Mouse (Mus musculus) C2C12 (cell line): ENCODE results near the gene Ddx39b.

Source experiments
- CEBPB ChIP-seq: IDR thresholded peaks from one replicate; pipeline ENCODE4 v1.6.1; 2011; ENCODE audit warnings: low read depth, mild to moderate bottlenecking, control low read depth, moderate library complexity
- CTCF ChIP-seq: IDR thresholded peaks from one replicate; pipeline ENCODE4 v1.5.1; 2011; ENCODE audit not compliant: control insufficient read depth, insufficient read depth, insufficient read length
- FOSL1 ChIP-seq: IDR thresholded peaks from one replicate; pipeline ENCODE4 v1.8.0; 2011; ENCODE audit warnings: mild to moderate bottlenecking, low read length; ENCODE audit not compliant: poor library complexity, insufficient read depth, severe bottlenecking
- MAX ChIP-seq: IDR thresholded peaks from one replicate; pipeline ENCODE4 v1.6.1; 2011; ENCODE audit warnings: mild to moderate bottlenecking, control low read depth
- MYOD1 ChIP-seq: IDR thresholded peaks from one replicate; pipeline ENCODE4 v1.6.1; 2011; ENCODE audit warnings: low read depth; ENCODE audit not compliant: control insufficient read depth, insufficient read length
- MYOG ChIP-seq: IDR thresholded peaks from one replicate; pipeline ENCODE4 v1.6.1; 2011; ENCODE audit not compliant: control insufficient read depth, insufficient read length; ENCODE audit errors: extremely low read depth
- USF1 ChIP-seq: IDR thresholded peaks from one replicate; pipeline ENCODE4 v1.6.1; 2011; ENCODE audit warnings: low read depth, mild to moderate bottlenecking, control low read depth, moderate library complexity

- TF ChIP-seq CTCF, result no peak
- TF ChIP-seq MAX, result no peak
- TF ChIP-seq USF1, result no peak
- no peak for TF ChIP-seq CEBPB
- no peak for TF ChIP-seq MYOG
- TF ChIP-seq FOSL1, result no peak
- TF ChIP-seq MYOD1, result no peak
Observed at GRCm38 (mm10) chr17:35218516-35219193, 22.9 kb upstream of the Ddx39b start.
